Mouse (Mus musculus) hindbrain, embryonic 13.5 days (tissue): ENCODE measurements at regions not wholly inside any gene's neighbourhood (a gene's known extent, or its start where the extent isn't known, plus 50 kb on each side); places are given as distances from the start of the nearest gene placed in this dataset.

ENCODE experiments used
- ATAC-seq: fragments of 200-750 bp; cut with Nextera tagmentation; 2 replicates; pipeline ENCODE4 v1.8.0; 2017; ENCODE audit warnings: moderate TSS enrichment; ENCODE audit not compliant: low FRiP score
- H3K27ac ChIP-seq: fragments of 300-500 bp; sonication (generic); 2 replicates; pipeline ENCODE4 v1.5.1; 2015; ENCODE audit warnings: inconsistent platforms, mild to moderate bottlenecking, moderate library complexity
- H3K27me3 ChIP-seq: fragments of 300-500 bp; sonication (generic); 2 replicates; pipeline ENCODE4 v1.6.1; 2015; ENCODE audit warnings: mild to moderate bottlenecking, inconsistent platforms
- H3K36me3 ChIP-seq: fragments of 300-500 bp; sonication (generic); 2 replicates; pipeline ENCODE4 v1.6.1; 2015; ENCODE audit warnings: mild to moderate bottlenecking, inconsistent platforms
- H3K4me1 ChIP-seq: fragments of 300-500 bp; sonication (generic); replicated peaks from 2 replicates; pipeline ENCODE4 v1.6.1; 2015; ENCODE audit warnings: inconsistent platforms
- H3K4me2 ChIP-seq: fragments of 300-500 bp; sonication (generic); 2 replicates; pipeline ENCODE4 v1.6.1; 2015; ENCODE audit warnings: inconsistent platforms, mild to moderate bottlenecking, moderate library complexity
- H3K4me3 ChIP-seq: fragments of 300-500 bp; sonication (generic); 2 replicates; pipeline ENCODE4 v1.5.1; 2015; ENCODE audit warnings: mild to moderate bottlenecking, inconsistent platforms
- H3K9ac ChIP-seq: fragments of 300-500 bp; sonication (generic); 2 replicates; pipeline ENCODE4 v1.6.1; 2015; ENCODE audit warnings: mild to moderate bottlenecking, inconsistent platforms
- H3K9me3 ChIP-seq: fragments of 300-500 bp; sonication (generic); 2 replicates; pipeline ENCODE4 v1.6.1; 2016; ENCODE audit warnings: inconsistent platforms
- WGBS: fragments of 180-500 bp; shearing (Covaris S2); methylation state at CpG from one replicate; pipeline ENCODE4 v1.1.7; 2015; 5-methylcytosine and 5-hydroxymethylcytosine counted together

DNA sequence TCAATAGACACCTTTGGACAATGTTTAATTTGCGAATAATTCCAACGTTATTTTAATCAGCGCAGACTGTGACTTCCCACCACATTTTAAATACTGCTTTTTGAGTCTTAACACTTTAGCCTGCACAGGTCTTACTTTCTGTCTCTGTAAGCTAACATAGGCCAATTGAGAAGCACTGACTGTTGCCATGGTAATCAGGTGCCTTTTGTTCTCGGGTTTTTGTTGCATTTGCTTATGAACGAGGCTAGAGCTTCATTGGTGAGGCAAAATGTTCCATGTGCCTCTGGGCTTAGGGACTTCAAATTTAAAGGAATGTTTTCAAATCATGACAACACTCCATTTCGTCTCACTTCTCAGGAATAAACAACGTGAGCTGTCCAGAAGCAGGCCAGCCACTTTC is 269.7 kb downstream of the Pdcd6ip start:
- H3K4me2 ChIP-seq, result no peak overlapping the region
- peaks cover 9% of the 10 kb centered on the region; the same call in 1 of the 2 replicates for H3K4me1 ChIP-seq
- no peaks in the 10 kb centered on the region for H3K36me3 ChIP-seq
- H3K4me3 ChIP-seq, result no peak overlapping the region
- H3K9me3 ChIP-seq, result no peaks in the 10 kb centered on the region
- no peak overlapping the region for H3K27ac ChIP-seq
- 0 out of 2 replicates have a peak, but pooled peaks cover 4% of the 10 kb centered on the region for H3K27me3 ChIP-seq
- no peak for ATAC-seq
- no peak overlapping the region for H3K9ac ChIP-seq
- WGBS, result 68% methylated on average over 7 of the region's 7 CpGs

DNA sequence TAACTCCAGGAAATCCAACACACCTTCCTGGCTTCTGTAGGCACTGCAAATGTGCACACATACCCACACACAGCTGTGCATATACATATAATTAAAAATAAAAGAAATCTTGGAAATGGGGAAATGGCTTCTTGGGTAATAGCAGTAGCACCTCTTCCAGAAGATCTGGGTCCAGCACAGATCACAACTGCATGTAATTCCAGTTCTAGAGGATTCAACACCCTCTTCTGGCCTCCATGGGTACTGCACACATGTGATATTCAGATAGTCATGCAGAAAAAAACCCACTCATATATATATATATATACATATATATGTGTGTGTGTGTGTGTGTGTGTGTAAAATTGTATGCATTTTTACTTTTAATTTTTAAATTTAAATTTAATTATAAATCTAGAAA is 272.1 kb downstream of the Pdcd6ip start:
- no peaks in the 10 kb centered on the region for H3K27me3 ChIP-seq
- H3K9me3 ChIP-seq, result no peaks in the 10 kb centered on the region
- H3K4me2 ChIP-seq, result no peak overlapping the region
- H3K9ac ChIP-seq, result no peak overlapping the region
- no peak overlapping the region for H3K27ac ChIP-seq
- H3K36me3 ChIP-seq, result no peaks in the 10 kb centered on the region
- no peak overlapping the region for H3K4me3 ChIP-seq
- no peak for ATAC-seq
- 0 out of 2 replicates have a peak, but pooled peaks cover 4% of the 10 kb centered on the region for H3K4me1 ChIP-seq

DNA sequence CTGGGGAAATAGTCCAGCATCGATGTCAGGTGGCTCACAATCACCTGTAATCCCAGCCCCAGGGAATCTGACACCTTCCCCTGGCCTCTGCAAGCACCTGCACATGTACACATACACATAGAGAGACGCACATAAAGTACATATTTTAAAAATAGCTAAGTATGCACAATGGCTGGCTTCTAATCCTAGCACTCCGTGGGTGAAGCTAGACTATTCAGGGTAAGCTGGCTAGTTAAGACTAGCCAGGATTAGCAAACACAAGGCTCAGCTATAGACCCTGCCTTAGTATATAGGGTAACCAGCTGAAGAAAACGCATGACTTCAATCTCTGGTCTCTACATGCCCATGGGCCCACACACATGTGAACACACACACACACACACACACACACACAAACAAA is 274.6 kb downstream of the Pdcd6ip start:
- Histone ChIP-seq H3K4me3 (no peak overlapping the region), H3K4me1 (0 out of 2 replicates have a peak, but pooled peaks cover under 1% of the 10 kb centered on the region), H3K27me3 (no peaks in the 10 kb centered on the region), H3K4me2 (no peak overlapping the region), H3K27ac (no peak overlapping the region), H3K9me3 (no peaks in the 10 kb centered on the region), H3K9ac (no peak overlapping the region), H3K36me3 (no peaks in the 10 kb centered on the region)
- 89% methylated on average over 4 of the region's 4 CpGs for WGBS
- no peak for ATAC-seq

DNA sequence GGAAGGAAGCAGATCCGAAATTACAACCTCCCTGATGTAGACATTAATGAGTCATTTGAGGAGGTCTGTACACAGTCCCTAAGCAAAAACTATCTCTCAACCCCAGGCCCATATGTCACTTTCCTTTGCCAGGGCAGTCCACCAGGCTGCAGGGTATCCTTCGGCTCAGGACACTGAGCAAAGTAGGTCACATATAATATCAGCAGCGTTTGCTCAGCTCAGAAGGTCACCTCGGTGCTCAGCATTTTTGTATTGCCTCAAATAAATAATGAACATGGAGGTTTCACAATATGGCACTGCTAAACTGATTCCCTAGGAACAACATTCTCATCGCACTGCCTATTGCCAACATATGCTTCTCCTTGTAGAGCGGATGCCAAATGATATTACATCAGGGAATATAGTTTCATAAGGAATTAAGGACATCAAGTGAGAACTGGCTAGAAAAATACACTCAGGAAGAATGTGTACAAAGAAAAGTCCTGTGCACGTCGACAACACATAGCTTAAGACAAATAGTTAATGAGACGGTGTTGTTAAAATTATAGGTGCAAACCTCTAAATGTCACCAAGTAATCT is 275.4 kb downstream of the Pdcd6ip start:
- Histone ChIP-seq H3K36me3 (no peaks in the 10 kb centered on the region), H3K4me2 (no peak overlapping the region), H3K4me3 (no peak overlapping the region), H3K4me1 (no peaks in the 10 kb centered on the region), H3K27ac (no peak overlapping the region), H3K9me3 (no peaks in the 10 kb centered on the region), H3K27me3 (no peaks in the 10 kb centered on the region), H3K9ac (no peak overlapping the region)
- WGBS, result 87% methylated on average over 9 of the region's 9 CpGs
- no peak for ATAC-seq

DNA sequence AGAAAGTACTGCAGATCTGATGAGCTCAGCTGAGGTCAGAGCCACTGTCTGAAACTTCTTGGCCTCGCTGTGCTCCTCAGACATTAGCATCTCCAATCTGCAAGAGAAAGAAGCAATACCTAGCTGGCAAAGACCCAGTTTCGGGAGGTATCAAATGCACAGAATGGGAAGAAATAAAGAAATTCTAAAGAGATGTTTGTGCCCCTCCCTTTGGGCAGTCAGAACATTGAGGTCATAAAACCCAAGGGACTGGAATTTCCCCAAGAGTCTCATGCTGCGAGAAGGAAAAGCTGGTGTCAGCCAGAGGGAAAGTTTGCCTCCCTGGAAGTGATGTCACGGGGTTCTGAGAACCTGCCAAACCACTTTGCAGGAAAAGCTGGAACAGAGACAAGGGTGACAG is 277.6 kb downstream of the Pdcd6ip start:
- H3K4me1 ChIP-seq, result no peaks in the 10 kb centered on the region
- no peaks in the 10 kb centered on the region for H3K9me3 ChIP-seq
- H3K36me3 ChIP-seq, result no peaks in the 10 kb centered on the region
- no peak overlapping the region for H3K4me3 ChIP-seq
- no peak for ATAC-seq
- no peak overlapping the region for H3K9ac ChIP-seq
- no peak overlapping the region for H3K27ac ChIP-seq
- H3K27me3 ChIP-seq, result no peaks in the 10 kb centered on the region
- no peak overlapping the region for H3K4me2 ChIP-seq
- 86% methylated on average over 4 of the region's 4 CpGs for WGBS

DNA sequence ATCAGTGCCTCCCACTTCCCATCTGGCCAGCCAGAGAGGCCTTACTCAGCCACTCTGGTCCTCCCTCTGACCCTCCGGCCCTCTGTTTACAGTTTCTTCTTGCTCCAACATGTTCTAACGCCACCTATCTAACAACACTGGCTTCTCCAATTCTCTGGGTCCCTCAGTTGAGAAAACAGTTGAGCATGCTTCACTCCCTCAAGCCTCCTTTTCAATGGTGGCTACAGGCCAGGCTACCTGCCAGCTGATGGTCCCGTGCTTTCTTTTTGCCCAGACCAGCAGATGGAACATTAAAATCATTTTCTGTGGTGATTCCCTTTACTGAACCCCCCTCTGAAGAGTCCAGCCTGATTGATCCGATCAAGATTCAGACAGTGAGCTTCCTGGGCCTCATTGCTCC is 280.8 kb downstream of the Pdcd6ip start:
- no peak overlapping the region for H3K4me2 ChIP-seq
- 89% methylated on average over 4 of the region's 4 CpGs for whole genome bisulfite sequencing
- H3K36me3 ChIP-seq, result no peaks in the 10 kb centered on the region
- no peaks in the 10 kb centered on the region for H3K9me3 ChIP-seq
- no peak for ATAC-seq
- no peaks in the 10 kb centered on the region for H3K27me3 ChIP-seq
- no peak overlapping the region for H3K4me3 ChIP-seq
- no peak overlapping the region for H3K9ac ChIP-seq
- no peaks in the 10 kb centered on the region for H3K4me1 ChIP-seq
- H3K27ac ChIP-seq, result no peak overlapping the region

DNA sequence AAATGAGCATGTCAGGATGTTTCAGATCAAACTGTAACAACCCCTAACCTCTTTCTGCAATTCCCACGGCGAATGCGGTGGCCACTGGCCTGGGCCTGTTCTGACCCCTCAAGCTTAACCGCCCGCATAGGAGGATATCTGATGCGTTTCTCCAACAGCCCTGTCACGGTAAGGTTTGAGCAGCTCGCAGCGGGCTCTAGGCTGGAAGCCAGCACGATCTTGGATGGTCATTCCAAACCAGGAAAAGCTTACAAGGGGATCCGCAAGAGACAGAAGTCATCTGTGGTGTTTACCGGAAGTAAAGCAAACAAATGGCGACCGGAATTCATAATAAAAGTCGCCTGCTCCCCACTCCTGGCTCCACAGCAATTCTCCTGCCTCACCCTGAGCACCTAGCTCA is 281.7 kb downstream of the Pdcd6ip start:
- Histone ChIP-seq H3K4me2 (no peak overlapping the region), H3K27ac (no peak overlapping the region), H3K4me3 (no peak overlapping the region), H3K27me3 (no peaks in the 10 kb centered on the region), H3K9me3 (no peaks in the 10 kb centered on the region), H3K36me3 (no peaks in the 10 kb centered on the region), H3K9ac (no peak overlapping the region), H3K4me1 (no peaks in the 10 kb centered on the region)
- WGBS, result 95% methylated on average over 15 of the region's 15 CpGs
- ATAC-seq, result no peak

DNA sequence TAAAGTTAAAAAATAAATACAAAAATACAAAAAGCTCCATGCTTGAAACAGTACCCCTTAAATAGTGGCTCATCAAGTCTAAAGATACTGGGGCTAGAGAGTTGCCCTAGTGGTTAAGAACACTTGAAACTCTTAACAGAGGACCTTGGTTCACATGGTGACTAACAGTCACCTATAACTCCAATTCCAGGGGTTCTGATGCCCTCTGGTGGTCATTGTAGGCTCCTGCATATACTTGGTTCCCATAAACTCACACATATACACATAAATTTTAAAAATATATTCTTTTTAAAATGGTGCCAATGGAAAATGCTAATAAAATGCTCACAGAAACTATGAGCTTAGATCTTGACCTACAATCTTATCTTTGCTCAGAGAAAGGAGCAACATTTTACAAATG is 286.4 kb downstream of the Pdcd6ip start:
- H3K27me3 ChIP-seq, result no peaks in the 10 kb centered on the region
- no peaks in the 10 kb centered on the region for H3K36me3 ChIP-seq
- no peak overlapping the region for H3K9ac ChIP-seq
- no peak overlapping the region for H3K27ac ChIP-seq
- no peak for ATAC-seq
- H3K9me3 ChIP-seq, result no peaks in the 10 kb centered on the region
- H3K4me3 ChIP-seq, result no peak overlapping the region
- no peaks in the 10 kb centered on the region for H3K4me1 ChIP-seq
- no peak overlapping the region for H3K4me2 ChIP-seq

DNA sequence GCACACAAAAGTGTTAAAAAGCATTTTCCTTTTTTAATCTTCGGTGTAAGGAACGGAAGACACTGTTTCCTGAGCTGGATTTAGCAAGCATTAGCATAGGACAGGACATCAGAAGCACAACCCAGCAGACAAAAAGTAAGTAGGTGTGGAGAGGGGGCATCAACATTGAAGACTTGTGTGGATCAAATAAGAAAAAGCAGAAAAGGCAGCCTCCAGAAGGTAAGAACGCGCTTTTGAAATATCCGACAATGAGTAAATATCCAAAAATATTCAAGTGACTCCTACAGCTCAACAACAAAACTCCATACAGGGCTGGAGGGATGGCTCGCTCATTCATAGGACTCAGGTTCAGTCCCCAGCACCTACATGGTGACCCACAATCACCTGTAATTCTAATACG is 286.9 kb downstream of the Pdcd6ip start:
- WGBS, result 97% methylated on average over 7 of the region's 7 CpGs
- H3K36me3 ChIP-seq, result no peaks in the 10 kb centered on the region
- no peak overlapping the region for H3K9ac ChIP-seq
- no peak overlapping the region for H3K4me2 ChIP-seq
- H3K27me3 ChIP-seq, result no peaks in the 10 kb centered on the region
- no peak for ATAC-seq
- no peaks in the 10 kb centered on the region for H3K9me3 ChIP-seq
- no peak overlapping the region for H3K27ac ChIP-seq
- no peak overlapping the region for H3K4me3 ChIP-seq
- 0 out of 2 replicates have a peak, but pooled peaks cover 3% of the 10 kb centered on the region for H3K4me1 ChIP-seq

DNA sequence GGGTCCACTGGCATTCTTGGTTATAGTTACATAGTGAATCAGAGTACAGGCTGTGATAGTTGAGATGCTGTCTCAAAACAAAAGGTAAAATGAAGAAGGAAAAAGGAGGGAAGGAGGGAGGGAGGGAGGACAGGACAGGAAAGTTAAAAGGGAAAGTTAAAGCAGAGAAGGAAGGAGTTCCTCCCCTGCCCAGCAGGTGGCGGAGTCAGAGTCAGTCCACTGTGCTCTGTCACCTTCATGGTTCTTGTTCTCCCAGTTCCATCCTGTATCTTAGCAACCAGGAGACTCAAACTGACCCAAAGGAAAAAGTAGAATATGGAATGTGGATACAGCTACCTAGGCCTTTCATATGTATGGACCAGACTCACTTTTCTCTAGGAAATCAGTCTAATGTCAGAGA is 288.3 kb downstream of the Pdcd6ip start:
- H3K4me2 ChIP-seq, result no peak overlapping the region
- no peak for ATAC-seq
- H3K4me3 ChIP-seq, result no peak overlapping the region
- H3K4me1 ChIP-seq, result peaks cover 12% of the 10 kb centered on the region; the same call in 1 of the 2 replicates
- WGBS, result 88% methylated on average over 1 of the region's 1 CpGs
- no peaks in the 10 kb centered on the region for H3K27me3 ChIP-seq
- no peak overlapping the region for H3K27ac ChIP-seq
- H3K9ac ChIP-seq, result no peak overlapping the region
- H3K36me3 ChIP-seq, result no peaks in the 10 kb centered on the region
- no peaks in the 10 kb centered on the region for H3K9me3 ChIP-seq

DNA sequence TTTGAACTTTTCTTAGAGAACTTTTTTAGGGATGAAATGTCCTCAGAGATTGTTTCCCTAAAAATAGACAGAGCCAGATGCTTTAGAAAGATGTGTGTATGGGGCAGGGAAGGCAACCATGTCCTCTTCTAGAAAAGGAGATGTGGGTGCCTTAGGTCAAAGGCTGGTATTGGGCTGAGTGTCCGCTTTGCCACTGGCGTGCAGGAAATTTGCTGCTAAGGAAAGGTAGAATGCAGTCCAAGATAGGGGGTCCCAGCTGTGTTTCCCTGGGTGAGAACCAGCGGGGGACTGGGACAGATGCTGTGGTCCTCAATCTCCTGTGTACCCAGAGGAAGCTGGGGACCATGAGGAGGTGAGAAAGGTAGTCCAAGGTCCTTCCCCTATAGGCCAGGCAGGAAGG is 291.0 kb downstream of the Pdcd6ip start:
- H3K9ac ChIP-seq, result no peak overlapping the region
- H3K27me3 ChIP-seq, result no peaks in the 10 kb centered on the region
- no peak overlapping the region for H3K4me3 ChIP-seq
- WGBS, result 88% methylated on average over 3 of the region's 3 CpGs
- H3K4me1 ChIP-seq, result peaks cover 12% of the 10 kb centered on the region; the same call in 1 of the 2 replicates
- no peaks in the 10 kb centered on the region for H3K9me3 ChIP-seq
- H3K36me3 ChIP-seq, result no peaks in the 10 kb centered on the region
- ATAC-seq, result no peak
- no peak overlapping the region for H3K27ac ChIP-seq
- no peak overlapping the region for H3K4me2 ChIP-seq

DNA sequence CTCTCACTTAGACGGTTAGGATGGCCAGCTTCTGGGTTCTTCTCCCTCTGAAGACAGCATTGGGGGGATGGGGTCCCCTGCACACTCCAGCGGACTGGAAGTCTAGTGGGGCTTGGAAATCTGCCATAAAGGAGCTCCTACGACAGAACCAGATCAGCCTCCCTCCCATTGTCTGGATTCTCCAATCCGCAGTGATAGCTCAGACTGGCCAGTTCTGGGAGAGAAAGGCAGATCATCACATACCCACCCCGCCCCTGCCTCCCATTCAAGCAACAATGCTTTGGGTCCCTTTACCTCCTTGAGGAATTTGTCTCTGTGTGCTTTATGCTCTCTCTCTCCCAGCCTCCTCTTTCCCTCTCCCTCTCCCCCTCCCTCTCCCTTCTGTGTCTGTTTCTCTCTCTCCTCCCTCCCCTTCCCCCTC is 292.5 kb downstream of the Pdcd6ip start:
- Histone ChIP-seq H3K27ac (no peak overlapping the region), H3K4me1 (peaks cover 16% of the 10 kb centered on the region; the same call in 1 of the 2 replicates), H3K36me3 (no peaks in the 10 kb centered on the region), H3K9ac (no peak overlapping the region), H3K9me3 (no peaks in the 10 kb centered on the region), H3K4me2 (no peak overlapping the region), H3K27me3 (no peaks in the 10 kb centered on the region), H3K4me3 (no peak overlapping the region)
- 19% methylated on average over 5 of the region's 5 CpGs for WGBS
- ATAC-seq, result no peak; the same call in 1 of the 2 replicates

DNA sequence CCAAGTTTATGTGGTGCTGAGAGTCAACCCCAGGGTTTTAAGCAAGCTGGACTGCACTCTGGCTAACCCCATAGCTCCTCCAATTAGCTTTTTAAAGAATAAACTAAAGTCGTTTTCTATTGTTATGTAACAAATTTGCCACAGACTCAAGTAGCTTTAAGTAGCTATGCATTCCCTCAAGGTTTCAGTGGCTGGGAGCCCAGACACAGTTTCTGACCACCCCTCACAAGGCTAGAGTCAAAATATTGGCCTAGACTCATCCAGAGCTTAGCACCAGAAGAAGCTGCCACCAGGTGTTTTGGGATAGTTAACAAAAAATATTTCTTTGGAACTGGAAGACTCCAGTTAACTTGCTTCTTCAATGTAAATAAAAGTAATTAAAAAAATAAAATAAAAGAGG is 293.4 kb downstream of the Pdcd6ip start:
- WGBS, result 73% methylated on average over 1 of the region's 1 CpGs
- no peak for ATAC-seq
- Histone ChIP-seq H3K4me2 (no peak overlapping the region), H3K9ac (no peak overlapping the region), H3K4me3 (no peak overlapping the region), H3K27ac (no peak overlapping the region), H3K36me3 (no peaks in the 10 kb centered on the region), H3K27me3 (no peaks in the 10 kb centered on the region), H3K9me3 (no peaks in the 10 kb centered on the region), H3K4me1 (peaks cover 16% of the 10 kb centered on the region; the same call in 1 of the 2 replicates)
